Mouse (Mus musculus): ENCODE data around the gene Palm.

Palm gene

GRCm38 (mm10) chr10:79798289-79798928 is 5.0 kb downstream of the Palm start:
- DNase-seq (ENCODE audit: low spot score), result no peak

- no peak for DNase-seq (ENCODE audit: low spot score)
Observed at GRCm38 (mm10) chr10:79800508-79800907, 7.1 kb downstream of the Palm start.

GRCm38 (mm10) chr10:79801837-79802236 is 8.5 kb downstream of the Palm start:
- no peak for DNase-seq (ENCODE audit: low spot score)

GRCm38 (mm10) chr10:79802331-79802971 is 9.1 kb downstream of the Palm start:
- DNase-seq (ENCODE audit: low spot score), result no peak

GRCm38 (mm10) chr10:79803716-79804323 is 10.4 kb downstream of the Palm start:
- no peak for DNase-seq (ENCODE audit: low spot score)

GRCm38 (mm10) chr10:79805636-79806035 is 12.3 kb downstream of the Palm start:
- no peak for DNase-seq (ENCODE audit: low spot score)

GRCm38 (mm10) chr10:79806331-79806730 is 13.0 kb downstream of the Palm start:
- no peak for DNase-seq (ENCODE audit: low spot score)

GRCm38 (mm10) chr10:79806972-79807371 is 13.6 kb downstream of the Palm start:
- DNase-seq (ENCODE audit: low spot score), result no peak

GRCm38 (mm10) chr10:79807826-79808225 is 14.5 kb downstream of the Palm start:
- DNase-seq (ENCODE audit: low spot score), result no peak

- no peak for DNase-seq (ENCODE audit: low spot score)
Observed at GRCm38 (mm10) chr10:79808728-79809127, 15.4 kb downstream of the Palm start.

GRCm38 (mm10) chr10:79811736-79812637 is 18.6 kb downstream of the Palm start:
- peak; percentile 70 for DNase-seq (ENCODE audit: low spot score)

GRCm38 (mm10) chr10:79814271-79814842 is 21.0 kb downstream of the Palm start:
- DNase-seq (ENCODE audit: low spot score), result no peak

- no peak for DNase-seq (ENCODE audit: low spot score)
Observed at GRCm38 (mm10) chr10:79815671-79816494, 22.5 kb downstream of the Palm start.

- no peak for DNase-seq (ENCODE audit: low spot score)
Observed at GRCm38 (mm10) chr10:79817111-79817510, 23.7 kb downstream of the Palm start.

- no peak for DNase-seq (ENCODE audit: low spot score)
Observed at GRCm38 (mm10) chr10:79818225-79818624, 24.9 kb downstream of the Palm start.

GRCm38 (mm10) chr10:79819606-79820005 is 26.2 kb downstream of the Palm start:
- no peak for DNase-seq (ENCODE audit: low spot score)

GRCm38 (mm10) chr10:79820277-79820676 is 26.9 kb downstream of the Palm start:
- no peak for DNase-seq (ENCODE audit: low spot score)

- no peak for DNase-seq (ENCODE audit: low spot score)
Observed at GRCm38 (mm10) chr10:79820782-79821181, 27.4 kb downstream of the Palm start, which contains the start of gene Misp. Gene Misp (plus strand): TSS chr10:79820989.

- no peak for DNase-seq (ENCODE audit: low spot score)
Observed at GRCm38 (mm10) chr10:79821731-79822130, 28.4 kb downstream of the Palm start.

GRCm38 (mm10) chr10:79822372-79822771 is 29.0 kb downstream of the Palm start:
- no peak for DNase-seq (ENCODE audit: low spot score)

- DNase-seq (ENCODE audit: low spot score), result no peak
Observed at GRCm38 (mm10) chr10:79823011-79823410, 29.6 kb downstream of the Palm start.
